Mouse (Mus musculus) ES-Bruce4 (cell line): Measurements from ENCODE around the gene Srsf5. TPM values are rescaled to one million over a fixed set of nuclear protein-coding genes. Genes with fewer than 3 reads are reported as not detected.

Experiments used
- H3K27ac ChIP-seq: 2 replicates; pipeline ENCODE4 v1.5.1; 2012; ENCODE audit warnings: low read length, inconsistent platforms; ENCODE audit not compliant: insufficient read depth
- H3K27me3 ChIP-seq: 2 replicates; pipeline ENCODE4 v1.6.1; 2012; ENCODE audit warnings: mild to moderate bottlenecking, low read length, inconsistent platforms; ENCODE audit not compliant: control insufficient read depth, poor library complexity, insufficient read depth, severe bottlenecking
- H3K36me3 ChIP-seq: 2 replicates; pipeline ENCODE4 v1.6.1; 2012; ENCODE audit warnings: inconsistent platforms, mild to moderate bottlenecking, low read length, moderate library complexity; ENCODE audit not compliant: control insufficient read depth, poor library complexity, insufficient read depth, severe bottlenecking
- H3K4me1 ChIP-seq: one replicate; pipeline ENCODE4 v1.8.1; 2011; ENCODE audit warnings: low read length; ENCODE audit not compliant: control insufficient read depth, insufficient read depth
- H3K4me3 ChIP-seq: 2 replicates; pipeline ENCODE4 v1.5.1; 2011; ENCODE audit warnings: low read depth, mild to moderate bottlenecking, low read length
- H3K9ac ChIP-seq: 2 replicates; pipeline ENCODE4 v1.6.1; 2012; ENCODE audit warnings: low read depth, mild to moderate bottlenecking, inconsistent platforms; ENCODE audit not compliant: poor library complexity, severe bottlenecking
- H3K9me3 ChIP-seq: replicated peaks from 2 replicates; pipeline ENCODE4 v1.6.1; 2012; ENCODE audit warnings: mild to moderate bottlenecking, low read length, inconsistent platforms; ENCODE audit not compliant: control insufficient read depth, poor library complexity, insufficient read depth, severe bottlenecking
- CTCF ChIP-seq: IDR thresholded peaks from one replicate; pipeline ENCODE4 v1.8.1; 2011; ENCODE audit warnings: low read depth, low read length
- EP300 ChIP-seq: IDR thresholded peaks from 2 replicates; pipeline ENCODE4 v1.6.1; 2011; ENCODE audit warnings: low read depth, low read length; ENCODE audit not compliant: insufficient read depth
- POLR2A ChIP-seq: IDR thresholded peaks from one replicate; pipeline ENCODE4 v1.8.1; 2011; ENCODE audit warnings: low read length; ENCODE audit not compliant: insufficient read depth
- polyA plus RNA-seq: library from polyadenylated mRNA; stranded (reverse); fragments of >200 nt; gene quantifications from 2 replicates; pipeline ENCODE4 v1.2.4, GENCODE M21; 2011; ENCODE audit warnings: low read depth; ENCODE audit not compliant: missing spikeins, insufficient read depth, insufficient read length

Srsf5 gene
- polyA plus RNA-seq, 1 experiment = 605 TPM

- Histone ChIP-seq H3K36me3 (no peaks in the 10 kb centered on the region), H3K4me1 (no peaks in the 10 kb centered on the region), H3K4me3 (no peak overlapping the region), H3K27ac (no peak overlapping the region), H3K9me3 (no peaks in the 10 kb centered on the region), H3K27me3 (no peaks in the 10 kb centered on the region; the same call in 1 of the 2 replicates), H3K9ac (no peak overlapping the region)
- TF ChIP-seq EP300 (no peak), POLR2A (no peak)
These were observed 22.6 kb downstream of the Srsf5 start for GRCm38 (mm10) chr12:80967918-80968317.

- no peak within 1 kb of the TSS for H3K27ac ChIP-seq
- H3K27me3 ChIP-seq = no peaks in the 10 kb centered on the region; the same call in 1 of the 2 replicates
- H3K4me3 ChIP-seq = no peak within 1 kb of the TSS
- no peaks in the 10 kb centered on the region for H3K9me3 ChIP-seq
- H3K4me1 ChIP-seq = no peaks in the 10 kb centered on the region
- TF ChIP-seq CTCF (no peak), POLR2A (no peak), EP300 (no peak)
- no peaks in the 10 kb centered on the region for H3K36me3 ChIP-seq
- no peak within 1 kb of the TSS for H3K9ac ChIP-seq
These were observed 23.3 kb downstream of the Srsf5 start, which contains the start of gene Slc10a1 for GRCm38 (mm10) chr12:80968605-80969004. Gene Slc10a1, minus strand, starts transcription at chr12:80968705.

- no peaks in the 10 kb centered on the region for H3K4me1 ChIP-seq
These were observed 24.9 kb downstream of the Srsf5 start for GRCm38 (mm10) chr12:80970181-80970705.

GRCm38 (mm10) chr12:80971756-80972155 is 26.5 kb downstream of the Srsf5 start:
- no peak for TF ChIP-seq CTCF
- no peak for TF ChIP-seq POLR2A
- TF ChIP-seq EP300 = no peak
- no peaks in the 10 kb centered on the region; the same call in 1 of the 2 replicates for H3K27me3 ChIP-seq
- H3K4me1 ChIP-seq = no peaks in the 10 kb centered on the region
- H3K9me3 ChIP-seq = no peaks in the 10 kb centered on the region; the same call in 1 of the 2 replicates
- no peak overlapping the region for H3K4me3 ChIP-seq
- no peak overlapping the region for H3K27ac ChIP-seq
- H3K36me3 ChIP-seq = no peaks in the 10 kb centered on the region
- H3K9ac ChIP-seq = no peak overlapping the region

More at GRCm38 (mm10) chr12:80970181-80970705, 24.9 kb downstream of the Srsf5 start:
- Histone ChIP-seq H3K4me3 (no peak overlapping the region), H3K9ac (no peak overlapping the region), H3K36me3 (no peaks in the 10 kb centered on the region), H3K27ac (no peak overlapping the region), H3K9me3 (no peaks in the 10 kb centered on the region), H3K27me3 (no peaks in the 10 kb centered on the region; the same call in 1 of the 2 replicates)
- no peak for TF ChIP-seq POLR2A
- no peak for TF ChIP-seq EP300
- no peak for TF ChIP-seq CTCF

GRCm38 (mm10) chr12:80975939-80976671 is 30.8 kb downstream of the Srsf5 start:
- TF ChIP-seq CTCF (no peak), EP300 (no peak), POLR2A (no peak)
- Histone ChIP-seq H3K4me3 (no peak overlapping the region), H3K9me3 (no peaks in the 10 kb centered on the region; the same call in 1 of the 2 replicates), H3K27ac (no peak overlapping the region), H3K9ac (no peak overlapping the region), H3K27me3 (no peaks in the 10 kb centered on the region; the same call in 1 of the 2 replicates), H3K36me3 (no peaks in the 10 kb centered on the region), H3K4me1 (no peaks in the 10 kb centered on the region)

- no peak overlapping the region for H3K27ac ChIP-seq
- no peaks in the 10 kb centered on the region for H3K4me1 ChIP-seq
- TF ChIP-seq CTCF (peak; percentile 95), EP300 (no peak)
These were observed 37.0 kb downstream of the Srsf5 start for GRCm38 (mm10) chr12:80982326-80982725.

More at GRCm38 (mm10) chr12:80982326-80982725, 37.0 kb downstream of the Srsf5 start:
- no peaks in the 10 kb centered on the region for H3K9me3 ChIP-seq
- H3K27me3 ChIP-seq = no peaks in the 10 kb centered on the region
- H3K4me3 ChIP-seq = no peak overlapping the region
- H3K36me3 ChIP-seq = no peaks in the 10 kb centered on the region
- H3K9ac ChIP-seq = no peak overlapping the region
